Mouse (Mus musculus): ENCODE data around the gene Gtf2a2. TPM values are rescaled to one million over a fixed set of nuclear protein-coding genes. Genes with fewer than 3 reads are reported as not detected.
"Not testable (repeated sequence)": the region's sequence is repeated elsewhere in the genome, so short reads cannot be mapped to it uniquely, and the experiment has no call there.

Gtf2a2 gene
- total RNA-seq, 2 experiments from 2014 or later = 55.0 to 61.3 TPM

- DNase-seq (ENCODE audit: low spot score in 2 of 2) = no peak
- intact Hi-C loops (cut with DNase I) = loop anchor here (2.0 to 10.0 kb wide), 3 partner anchors 23 to 491 kb away; partner anchors contain the start of genes Bnip2 and Rnf111
Observed at GRCm38 (mm10) chr9:70011537-70012407, 578 bp upstream of the Gtf2a2 start.

- no peak for DNase-seq (ENCODE audit: low spot score in 2 of 2)
- intact Hi-C loops (cut with DNase I) = loop anchor here (10.0 kb wide), 1 partner anchor 379 kb away; no protein-coding TSS in a partner anchor
Observed at GRCm38 (mm10) chr9:70015632-70016031, 3.3 kb downstream of the Gtf2a2 start.

- DNase-seq (ENCODE audit: low spot score in 2 of 2) = no peak
- intact Hi-C loops (cut with DNase I) = loop anchor here (10.0 kb wide), 1 partner anchor 376 kb away; no protein-coding TSS in a partner anchor
Observed at GRCm38 (mm10) chr9:70018879-70019278, 6.5 kb downstream of the Gtf2a2 start.

- no peak for DNase-seq (ENCODE audit: low spot score in 2 of 2)
- intact Hi-C loops (cut with DNase I) = no loop called here
Observed at GRCm38 (mm10) chr9:70021610-70022009, 9.3 kb downstream of the Gtf2a2 start.

- intact Hi-C loops (cut with DNase I) = no loop called here
Observed at GRCm38 (mm10) chr9:70022083-70022482, 9.7 kb downstream of the Gtf2a2 start.

GRCm38 (mm10) chr9:70023615-70024014, 11.3 kb downstream of the Gtf2a2 start:
- DNase-seq (ENCODE audit: low spot score in 2 of 2) = not testable (repeated sequence)
- intact Hi-C loops (cut with DNase I) = loop anchor here (1.0 kb wide), 1 partner anchor 52 kb away; no protein-coding TSS in a partner anchor

More at GRCm38 (mm10) chr9:70022083-70022482, 9.7 kb downstream of the Gtf2a2 start:
- DNase-seq (ENCODE audit: low spot score in 2 of 2) = no peak

- no peak for DNase-seq (ENCODE audit: low spot score in 2 of 2)
- intact Hi-C loops (cut with DNase I) = loop anchor here (1.0 kb wide), 1 partner anchor 51 kb away; no protein-coding TSS in a partner anchor
Observed at GRCm38 (mm10) chr9:70024648-70025047, 12.3 kb downstream of the Gtf2a2 start.

- intact Hi-C loops (cut with DNase I) = no loop called here
- no peak for DNase-seq (ENCODE audit: low spot score in 2 of 2)
Observed at GRCm38 (mm10) chr9:70025365-70026012, 13.1 kb downstream of the Gtf2a2 start.

- intact Hi-C loops (cut with DNase I) = no loop called here
- DNase-seq (ENCODE audit: low spot score in 2 of 2) = no peak
Observed at GRCm38 (mm10) chr9:70032167-70032566, 19.8 kb downstream of the Gtf2a2 start.

- intact Hi-C loops (cut with DNase I) = no loop called here
- DNase-seq (ENCODE audit: low spot score in 2 of 2) = no peak
Observed at GRCm38 (mm10) chr9:70033056-70033455, 20.7 kb downstream of the Gtf2a2 start.

GRCm38 (mm10) chr9:70034702-70035101, 22.4 kb downstream of the Gtf2a2 start:
- DNase-seq (ENCODE audit: low spot score in 2 of 2) = no peak
- intact Hi-C loops (cut with DNase I) = no loop called here

GRCm38 (mm10) chr9:70036646-70037045, 24.3 kb downstream of the Gtf2a2 start:
- intact Hi-C loops (cut with DNase I) = no loop called here
- DNase-seq (ENCODE audit: low spot score in 2 of 2) = no peak

GRCm38 (mm10) chr9:70037988-70038387, 25.6 kb downstream of the Gtf2a2 start, which contains the start of gene Gcnt3:
TSS of gene Gcnt3 (minus strand) at chr9:70038088.
- no peak for DNase-seq (ENCODE audit: low spot score in 2 of 2)
- intact Hi-C loops (cut with DNase I) = no loop called here

- intact Hi-C loops (cut with DNase I) = no loop called here
- no peak for DNase-seq (ENCODE audit: low spot score in 2 of 2)
Observed at GRCm38 (mm10) chr9:70039597-70040385, 27.4 kb downstream of the Gtf2a2 start.

GRCm38 (mm10) chr9:70040570-70040969, 28.2 kb downstream of the Gtf2a2 start:
- no peak for DNase-seq (ENCODE audit: low spot score in 2 of 2)
- intact Hi-C loops (cut with DNase I) = no loop called here

GRCm38 (mm10) chr9:70042137-70042536, 29.8 kb downstream of the Gtf2a2 start:
- no peak for DNase-seq (ENCODE audit: low spot score in 2 of 2)
- intact Hi-C loops (cut with DNase I) = no loop called here

- no peak for DNase-seq (ENCODE audit: low spot score in 2 of 2)
- intact Hi-C loops (cut with DNase I) = no loop called here
Observed at GRCm38 (mm10) chr9:70042935-70043334, 30.6 kb downstream of the Gtf2a2 start.

- DNase-seq (ENCODE audit: low spot score in 2 of 2) = no peak
- intact Hi-C loops (cut with DNase I) = no loop called here
Observed at GRCm38 (mm10) chr9:70044865-70045264, 32.5 kb downstream of the Gtf2a2 start.

GRCm38 (mm10) chr9:70046255-70046654, 33.9 kb downstream of the Gtf2a2 start:
- no peak for DNase-seq (ENCODE audit: low spot score in 2 of 2)
- intact Hi-C loops (cut with DNase I) = no loop called here

GRCm38 (mm10) chr9:70047839-70048238, 35.5 kb downstream of the Gtf2a2 start:
- intact Hi-C loops (cut with DNase I) = no loop called here
- no peak for DNase-seq (ENCODE audit: low spot score in 2 of 2)
